Mouse (Mus musculus): ENCODE results near the gene Gas2l2.

The Gas2l2 gene

GRCm38 (mm10) chr11:83429355-83429754 is at the start of gene Gas2l2:
TSS of gene Gas2l2 (minus strand) at chr11:83429455.
- no peak for DNase-seq (ENCODE audit: low spot score)

DNA sequence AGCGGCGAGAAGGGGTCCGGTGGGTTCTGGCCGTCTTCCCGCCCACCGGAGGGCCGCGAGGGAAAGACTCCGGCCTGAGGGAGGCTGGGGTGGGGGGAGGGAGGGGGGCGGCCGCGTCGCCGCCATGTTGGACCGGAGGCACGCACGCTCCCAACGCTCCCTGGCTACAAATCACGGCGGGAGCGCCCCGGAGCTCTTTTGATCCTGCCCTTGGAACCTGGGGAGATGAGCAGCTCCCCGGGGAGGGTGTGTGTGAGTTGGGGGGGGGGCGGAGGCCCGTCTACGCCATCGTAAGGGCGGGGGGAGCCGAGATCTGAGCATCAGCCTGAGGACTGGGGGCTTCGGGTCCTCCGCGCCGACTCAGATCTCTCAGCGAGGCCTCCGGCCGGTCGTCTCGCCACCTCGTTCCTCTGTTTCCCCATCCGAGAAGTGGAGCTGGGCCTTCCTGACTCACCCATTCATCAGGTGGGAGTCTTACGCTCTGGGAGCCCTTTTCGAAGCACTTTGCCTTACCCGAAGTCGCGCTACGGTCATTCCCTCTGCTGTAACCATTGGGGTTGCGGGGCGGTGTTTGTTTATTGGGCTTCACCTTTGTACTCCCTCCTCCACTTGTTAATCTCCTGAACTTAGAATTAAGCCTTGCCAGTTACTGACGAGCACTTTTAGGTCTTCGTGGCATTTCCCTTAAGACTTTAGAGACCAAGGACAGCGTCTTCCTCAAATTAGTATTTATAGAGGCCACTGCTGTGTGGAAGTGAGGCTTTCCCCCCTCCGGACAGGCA is 44.2 kb upstream of the Gas2l2 start:
- DNase-seq (ENCODE audit: low spot score): peak; percentile 78

DNA sequence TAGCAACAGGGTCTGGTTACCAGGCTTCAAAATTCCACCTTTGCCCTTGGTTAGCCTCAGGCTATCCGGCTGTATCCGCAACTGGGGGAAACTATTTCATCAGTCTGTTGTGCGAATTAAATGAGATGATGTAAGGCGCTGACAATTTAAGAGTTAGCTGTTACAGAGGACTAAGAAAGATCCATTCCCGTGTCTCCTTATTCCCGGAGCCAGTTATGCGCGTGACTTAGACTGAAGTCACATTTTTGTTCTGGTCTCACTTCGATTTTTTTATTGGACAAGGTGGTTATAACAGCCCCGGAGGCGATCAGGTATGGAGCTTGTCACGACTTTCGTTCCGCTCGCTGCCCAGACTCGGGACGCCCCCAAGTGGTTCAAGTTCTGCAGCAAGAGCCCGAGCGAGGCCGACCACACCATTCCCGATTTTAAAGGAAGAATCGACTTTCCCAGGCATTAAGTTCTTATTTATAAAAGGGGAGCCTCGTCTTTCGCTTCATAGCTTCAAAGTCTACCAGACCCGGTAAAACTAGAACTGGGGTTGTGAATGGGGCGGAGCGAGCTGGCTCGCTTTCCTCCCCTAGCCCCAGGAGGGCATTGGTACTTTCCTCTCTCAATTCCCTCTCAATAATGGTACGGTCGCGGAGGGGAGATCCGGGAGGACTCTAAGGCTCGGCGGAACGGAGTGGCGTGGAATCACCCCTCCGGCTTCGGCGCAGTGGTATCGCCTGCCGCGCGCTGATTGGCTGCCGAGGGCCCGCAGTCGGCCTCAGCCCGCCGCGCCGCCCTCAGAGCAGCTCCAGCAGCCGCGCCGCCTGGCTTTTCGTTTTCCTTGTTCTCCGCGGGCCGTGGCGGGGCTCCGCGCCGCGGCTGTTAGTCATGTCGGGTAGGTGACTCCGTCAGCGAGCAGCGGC is 43.3 kb upstream of the Gas2l2 start, which contains the start of gene Taf15:
Taf15 (plus strand) TSS at position 763 of the 911 bp plus-strand sequence.
- peak; percentile 99 for DNase-seq (ENCODE audit: low spot score)

DNA sequence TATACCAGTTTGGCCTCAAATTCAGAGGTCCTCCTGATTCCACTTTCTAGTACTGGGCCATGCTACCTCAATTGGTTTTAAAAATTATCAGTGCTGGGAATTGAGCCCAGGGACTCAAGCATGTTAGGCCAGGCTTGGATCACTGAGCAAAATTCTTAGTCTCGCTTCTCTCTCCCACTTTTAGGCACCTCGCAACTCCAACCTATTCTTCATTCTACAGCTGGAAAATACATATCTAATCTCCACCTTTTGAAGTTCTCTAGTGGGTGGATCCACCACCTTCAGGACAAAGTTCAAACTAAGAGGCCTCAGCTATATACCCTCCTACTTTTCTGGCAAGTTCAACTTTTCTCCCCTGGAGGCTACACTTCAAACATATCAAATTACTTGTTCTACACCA is 42.5 kb upstream of the Gas2l2 start:
- no peak for DNase-seq (ENCODE audit: low spot score)

GRCm38 (mm10) chr11:83468765-83469164 is 39.5 kb upstream of the Gas2l2 start:
- DNase-seq (ENCODE audit: low spot score): no peak

- no peak for DNase-seq (ENCODE audit: low spot score)
These were observed 37.9 kb upstream of the Gas2l2 start for GRCm38 (mm10) chr11:83467120-83467652.

- DNase-seq (ENCODE audit: low spot score): no peak
These were observed 36.7 kb upstream of the Gas2l2 start for GRCm38 (mm10) chr11:83465976-83466375.

- peak; percentile 64 for DNase-seq (ENCODE audit: low spot score)
These were observed 33.5 kb upstream of the Gas2l2 start, which contains the start of gene Mmp28 for GRCm38 (mm10) chr11:83462711-83463244. TSS of gene Mmp28 (minus strand) at chr11:83463071.

- DNase-seq (ENCODE audit: low spot score): no peak
These were observed 32.3 kb upstream of the Gas2l2 start for GRCm38 (mm10) chr11:83461462-83462027.

- DNase-seq (ENCODE audit: low spot score): no peak
These were observed 28.8 kb upstream of the Gas2l2 start for GRCm38 (mm10) chr11:83457912-83458601.

- DNase-seq (ENCODE audit: low spot score): no peak
These were observed 28.0 kb upstream of the Gas2l2 start for GRCm38 (mm10) chr11:83457257-83457656.

- no peak for DNase-seq (ENCODE audit: low spot score)
These were observed 26.4 kb upstream of the Gas2l2 start for GRCm38 (mm10) chr11:83455608-83456007.

DNA sequence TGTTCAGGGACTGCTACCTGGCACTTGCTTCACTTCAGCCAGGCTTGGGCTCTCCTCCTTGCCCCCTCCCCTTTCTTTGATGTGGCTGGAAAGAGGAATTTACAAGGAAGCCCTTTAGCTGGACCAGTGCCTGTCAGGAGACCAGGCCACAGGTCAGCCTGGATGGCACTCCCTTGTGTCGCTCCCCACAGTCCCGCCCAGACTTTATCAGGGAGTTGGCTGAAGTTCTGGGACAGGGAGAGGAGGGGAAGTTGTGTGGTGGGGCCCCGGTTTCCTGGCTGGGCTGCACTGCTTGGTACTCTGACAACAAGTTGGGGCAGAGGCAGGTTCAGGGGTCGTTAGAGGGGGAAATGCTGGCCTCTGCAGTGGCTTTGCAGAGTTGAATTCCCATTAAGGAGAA is 25.3 kb upstream of the Gas2l2 start:
- DNase-seq (ENCODE audit: low spot score): no peak

DNA sequence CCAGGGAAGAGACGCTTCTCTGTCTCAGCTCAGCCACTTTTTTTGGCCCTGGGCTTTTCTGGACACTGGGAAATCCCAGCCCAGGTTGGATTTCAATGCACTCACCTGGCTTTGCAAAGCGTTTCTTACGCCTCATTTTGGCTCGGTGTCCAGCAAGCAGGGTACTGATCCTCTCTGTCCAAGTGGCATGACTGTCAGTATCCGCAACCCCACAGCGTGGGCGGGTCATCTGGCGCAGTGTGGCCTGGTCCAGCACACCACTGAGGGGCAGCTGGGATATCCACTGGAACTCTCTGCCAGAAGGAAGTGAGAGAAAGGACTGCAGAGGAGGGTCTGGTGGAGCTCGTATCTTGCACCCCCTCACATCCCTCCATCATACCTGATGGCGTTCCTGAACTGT is 22.0 kb upstream of the Gas2l2 start:
- no peak for DNase-seq (ENCODE audit: low spot score)

- no peak for DNase-seq (ENCODE audit: low spot score)
These were observed 21.3 kb upstream of the Gas2l2 start for GRCm38 (mm10) chr11:83450550-83450949.

DNA sequence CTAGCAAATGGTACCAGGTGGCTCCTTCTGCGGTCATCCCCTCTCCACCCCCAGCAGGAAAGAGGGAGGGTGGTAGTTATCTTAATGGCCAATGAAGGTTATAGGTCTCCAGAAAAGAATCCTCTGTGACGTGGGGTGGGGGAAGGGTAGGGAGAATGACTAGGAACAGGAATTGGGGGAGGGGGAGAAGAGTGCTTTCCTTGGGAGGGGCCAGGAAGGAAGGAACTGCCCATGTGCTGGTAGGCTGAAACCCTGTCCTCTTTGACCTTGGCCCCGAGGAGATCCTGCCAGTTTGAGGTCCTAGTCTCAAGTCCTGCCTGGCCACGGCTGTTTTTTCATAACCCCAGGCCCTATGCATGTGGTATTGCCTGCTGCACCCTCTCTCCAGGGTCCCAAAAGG is 20.0 kb upstream of the Gas2l2 start:
- DNase-seq (ENCODE audit: low spot score): peak; percentile 62

DNA sequence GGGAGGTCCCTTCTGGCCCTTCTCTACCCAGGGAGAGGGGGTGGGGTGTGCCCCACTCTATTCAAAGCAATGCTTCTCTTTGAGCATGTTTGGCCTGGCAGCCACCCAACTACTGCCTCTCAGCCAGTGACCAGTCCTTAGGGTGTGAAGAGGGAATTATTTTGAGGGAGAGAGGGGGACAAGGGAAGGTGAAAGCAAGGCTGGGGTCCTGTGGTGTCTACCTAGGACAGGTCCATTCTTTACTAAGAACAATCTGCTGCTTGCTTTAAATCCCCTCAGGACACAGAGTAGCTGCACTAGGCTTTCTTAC is 19.6 kb upstream of the Gas2l2 start:
- no peak for DNase-seq (ENCODE audit: low spot score)

DNA sequence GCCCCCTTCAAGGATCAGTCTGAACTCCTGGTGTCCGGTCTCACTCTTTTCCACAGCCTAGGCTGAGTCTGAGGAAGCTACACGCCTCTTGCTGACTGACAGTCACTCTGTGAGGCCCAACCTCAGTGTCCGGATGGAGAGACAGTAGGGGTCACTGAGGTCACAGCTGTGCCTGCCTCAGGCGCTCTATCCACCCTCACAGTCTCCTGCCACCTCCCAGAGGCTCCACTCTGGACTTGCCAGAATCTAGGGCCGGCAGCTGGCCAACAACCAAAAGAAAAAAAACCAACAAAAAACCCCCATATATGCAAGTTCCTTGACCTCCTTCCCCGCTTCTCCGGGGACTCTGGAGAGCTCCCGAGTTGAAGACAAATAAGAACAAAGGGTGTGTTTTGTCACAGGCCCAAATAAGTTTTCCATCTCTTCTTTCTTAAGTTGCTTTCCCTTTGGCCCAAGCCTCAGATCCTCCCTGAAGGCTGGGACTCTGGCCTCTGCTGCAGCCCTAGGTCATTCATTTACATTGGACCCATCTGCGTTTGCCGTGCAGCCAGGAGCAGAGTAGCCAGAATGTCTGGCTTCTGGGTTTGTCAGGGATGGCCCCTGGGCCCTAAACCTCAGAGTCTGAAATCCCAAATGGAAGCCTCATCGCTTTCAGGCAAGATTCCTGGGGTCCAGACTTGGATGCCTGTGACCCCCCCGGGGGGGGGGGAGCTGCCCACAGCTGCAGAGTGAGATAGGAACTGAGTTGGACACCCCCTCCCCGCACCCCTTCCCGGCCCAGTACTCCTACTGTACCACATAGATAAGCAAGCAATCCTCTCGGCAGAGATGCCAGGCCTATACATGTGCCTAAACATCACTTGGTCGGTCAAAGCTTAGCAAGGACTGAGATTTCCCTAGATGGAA is 19.0 kb upstream of the Gas2l2 start:
- peak; percentile 70 for DNase-seq (ENCODE audit: low spot score)

DNA sequence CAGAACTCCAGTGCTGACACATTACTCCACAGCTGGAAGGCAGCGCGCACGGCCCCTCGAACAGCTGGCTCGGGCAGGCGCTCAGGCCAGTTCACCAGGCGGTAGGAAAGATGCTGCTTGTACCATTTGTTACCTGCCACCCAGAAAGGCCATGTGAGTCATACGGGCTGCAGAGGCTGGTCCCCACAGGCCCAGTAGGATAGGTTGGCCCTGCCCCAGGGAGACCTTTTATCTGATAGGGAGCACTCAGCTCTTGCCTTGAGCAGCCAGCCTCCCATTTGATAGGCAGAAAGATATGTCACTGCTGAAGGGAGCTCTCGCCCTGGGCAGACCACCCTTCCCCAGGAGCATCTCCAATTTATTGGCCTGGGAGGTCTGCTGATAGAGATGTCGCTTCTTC is 18.4 kb upstream of the Gas2l2 start:
- DNase-seq (ENCODE audit: low spot score): no peak

GRCm38 (mm10) chr11:83445001-83445400 is 15.7 kb upstream of the Gas2l2 start:
- no peak for DNase-seq (ENCODE audit: low spot score)

GRCm38 (mm10) chr11:83443824-83444223 is 14.6 kb upstream of the Gas2l2 start:
- peak; percentile 30 for DNase-seq (ENCODE audit: low spot score)

Data from embryo, embryonic 10.5 days (tissue).